Mouse (Mus musculus): ENCODE results near the gene Lin54. TPM values are rescaled to one million over a fixed set of nuclear protein-coding genes. Genes with fewer than 3 reads are reported as not detected.

The Lin54 gene
- polyA plus RNA-seq, 1 experiment from 2014 or later = 13.6 TPM

GRCm38 (mm10) chr5:100524921-100525320 lies 24.5 kb upstream of the Lin54 start:
- Histone ChIP-seq H3K27me3 (ENCODE audit: control insufficient read depth, insufficient read depth, low read depth, low read length) (no peaks in the 10 kb centered on the region), H3K9me3 (ENCODE audit: control insufficient read depth, low read length) (no peaks in the 10 kb centered on the region), H3K4me3 (ENCODE audit: low read length) (no peak overlapping the region), H3K4me2 (ENCODE audit: low read depth, low read length) (no peak overlapping the region), H3K4me1 (replicated peaks; ENCODE audit: control insufficient read depth, insufficient read depth, low read length) (peaks cover 14% of the 10 kb centered on the region), H3K27ac (ENCODE audit: low read length) (no peak overlapping the region), H3K36me3 (ENCODE audit: control insufficient read depth, insufficient read depth, low read length) (peaks cover 7% of the 10 kb centered on the region), H3K9ac (ENCODE audit: low read length) (no peak overlapping the region)
- ATAC-seq (ENCODE audit: low read depth) = no peak
- 88% methylated on average over 9 of the region's 9 CpGs for WGBS

GRCm38 (mm10) chr5:100523331-100523730 lies 22.9 kb upstream of the Lin54 start:
- Histone ChIP-seq H3K36me3 (ENCODE audit: control insufficient read depth, insufficient read depth, low read length) (no peaks in the 10 kb centered on the region), H3K27ac (ENCODE audit: low read length) (no peak overlapping the region), H3K9ac (ENCODE audit: low read length) (no peak overlapping the region), H3K27me3 (ENCODE audit: control insufficient read depth, insufficient read depth, low read depth, low read length) (no peaks in the 10 kb centered on the region), H3K4me1 (replicated peaks; ENCODE audit: control insufficient read depth, insufficient read depth, low read length) (peaks cover 22% of the 10 kb centered on the region), H3K4me2 (ENCODE audit: low read depth, low read length) (no peak overlapping the region), H3K9me3 (ENCODE audit: control insufficient read depth, low read length) (no peaks in the 10 kb centered on the region), H3K4me3 (ENCODE audit: low read length) (no peak overlapping the region)
- ATAC-seq (ENCODE audit: low read depth) = no peak
- 81% methylated on average over 1 of the region's 1 CpGs for WGBS

GRCm38 (mm10) chr5:100520223-100520622 lies 19.8 kb upstream of the Lin54 start:
- H3K4me3 ChIP-seq (ENCODE audit: low read length) = no peak overlapping the region
- no peak for ATAC-seq (ENCODE audit: low read depth)
- H3K9ac ChIP-seq (ENCODE audit: low read length) = no peak overlapping the region
- H3K4me1 ChIP-seq (replicated peaks; ENCODE audit: control insufficient read depth, insufficient read depth, low read length) = peaks cover 22% of the 10 kb centered on the region
- 77% methylated on average over 2 of the region's 2 CpGs for WGBS
- no peak overlapping the region for H3K4me2 ChIP-seq (ENCODE audit: low read depth, low read length)
- no peaks in the 10 kb centered on the region for H3K27me3 ChIP-seq (ENCODE audit: control insufficient read depth, insufficient read depth, low read depth, low read length)
- H3K27ac ChIP-seq (ENCODE audit: low read length) = no peak overlapping the region
- H3K9me3 ChIP-seq (ENCODE audit: control insufficient read depth, low read length) = no peaks in the 10 kb centered on the region
- H3K36me3 ChIP-seq (ENCODE audit: control insufficient read depth, insufficient read depth, low read length) = no peaks in the 10 kb centered on the region

GRCm38 (mm10) chr5:100519027-100519411 lies 18.6 kb upstream of the Lin54 start:
- peak overlapping the region; percentile 93 for H3K9ac ChIP-seq (ENCODE audit: low read length)
- ATAC-seq (ENCODE audit: low read depth) = no peak
- H3K27me3 ChIP-seq (ENCODE audit: control insufficient read depth, insufficient read depth, low read depth, low read length) = no peaks in the 10 kb centered on the region
- no peaks in the 10 kb centered on the region for H3K36me3 ChIP-seq (ENCODE audit: control insufficient read depth, insufficient read depth, low read length)
- WGBS = 4% methylated on average over 5 of the region's 5 CpGs
- H3K9me3 ChIP-seq (ENCODE audit: control insufficient read depth, low read length) = no peaks in the 10 kb centered on the region
- H3K4me2 ChIP-seq (ENCODE audit: low read depth, low read length) = peak overlapping the region; percentile 91
- peaks cover 18% of the 10 kb centered on the region for H3K4me1 ChIP-seq (replicated peaks; ENCODE audit: control insufficient read depth, insufficient read depth, low read length)
- H3K4me3 ChIP-seq (ENCODE audit: low read length) = peak overlapping the region; percentile 88
- peak overlapping the region; percentile 86; the same call in 1 of the 2 replicates for H3K27ac ChIP-seq (ENCODE audit: low read length)

GRCm38 (mm10) chr5:100518049-100519026 lies 17.9 kb upstream of the Lin54 start, which contains the start of gene Cops4:
TSS of gene Cops4 (plus strand) at chr5:100518309.
- H3K4me2 ChIP-seq (ENCODE audit: low read depth, low read length) = peak within 1 kb of the TSS; percentile 91
- peaks cover 18% of the 10 kb centered on the region for H3K4me1 ChIP-seq (replicated peaks; ENCODE audit: control insufficient read depth, insufficient read depth, low read length)
- peak within 1 kb of the TSS; percentile 88 for H3K4me3 ChIP-seq (ENCODE audit: low read length)
- peak within 1 kb of the TSS; percentile 86 for H3K27ac ChIP-seq (ENCODE audit: low read length)
- under 1% methylated on average over 64 of the region's 64 CpGs for WGBS
- H3K36me3 ChIP-seq (ENCODE audit: control insufficient read depth, insufficient read depth, low read length) = no peaks in the 10 kb centered on the region
- H3K27me3 ChIP-seq (ENCODE audit: control insufficient read depth, insufficient read depth, low read depth, low read length) = no peaks in the 10 kb centered on the region
- no peaks in the 10 kb centered on the region for H3K9me3 ChIP-seq (ENCODE audit: control insufficient read depth, low read length)
- ATAC-seq (ENCODE audit: low read depth) = peak; percentile 100
- H3K9ac ChIP-seq (ENCODE audit: low read length) = peak within 1 kb of the TSS; percentile 93

GRCm38 (mm10) chr5:100512576-100512975 lies 12.1 kb upstream of the Lin54 start:
- no peak overlapping the region for H3K4me3 ChIP-seq (ENCODE audit: low read length)
- H3K4me1 ChIP-seq (replicated peaks; ENCODE audit: control insufficient read depth, insufficient read depth, low read length) = 0 out of 2 replicates have a peak, but pooled peaks cover 2% of the 10 kb centered on the region
- H3K4me2 ChIP-seq (ENCODE audit: low read depth, low read length) = no peak overlapping the region
- no peak overlapping the region for H3K9ac ChIP-seq (ENCODE audit: low read length)
- H3K9me3 ChIP-seq (ENCODE audit: control insufficient read depth, low read length) = no peaks in the 10 kb centered on the region
- ATAC-seq (ENCODE audit: low read depth) = no peak
- no peak overlapping the region for H3K27ac ChIP-seq (ENCODE audit: low read length)
- H3K36me3 ChIP-seq (ENCODE audit: control insufficient read depth, insufficient read depth, low read length) = no peaks in the 10 kb centered on the region
- no peaks in the 10 kb centered on the region for H3K27me3 ChIP-seq (ENCODE audit: control insufficient read depth, insufficient read depth, low read depth, low read length)

- WGBS = 57% methylated on average over 11 of the region's 11 CpGs
- Histone ChIP-seq H3K27ac (ENCODE audit: low read length) (no peak overlapping the region), H3K4me2 (ENCODE audit: low read depth, low read length) (no peak overlapping the region)
Observed at GRCm38 (mm10) chr5:100509247-100509646, 8.8 kb upstream of the Lin54 start.

GRCm38 (mm10) chr5:100501267-100501666 lies 828 bp upstream of the Lin54 start:
- no peak overlapping the region for H3K4me3 ChIP-seq (ENCODE audit: low read length)
- no peaks in the 10 kb centered on the region for H3K36me3 ChIP-seq (ENCODE audit: control insufficient read depth, insufficient read depth, low read length)
- ATAC-seq (ENCODE audit: low read depth) = no peak
- peaks cover 11% of the 10 kb centered on the region for H3K4me1 ChIP-seq (replicated peaks; ENCODE audit: control insufficient read depth, insufficient read depth, low read length)
- H3K27ac ChIP-seq (ENCODE audit: low read length) = no peak overlapping the region
- no peak overlapping the region for H3K9ac ChIP-seq (ENCODE audit: low read length)
- 67% methylated on average over 4 of the region's 4 CpGs for WGBS
- peak overlapping the region; percentile 72; the same call in 1 of the 2 replicates for H3K4me2 ChIP-seq (ENCODE audit: low read depth, low read length)
- H3K9me3 ChIP-seq (ENCODE audit: control insufficient read depth, low read length) = no peaks in the 10 kb centered on the region
- no peaks in the 10 kb centered on the region for H3K27me3 ChIP-seq (ENCODE audit: control insufficient read depth, insufficient read depth, low read depth, low read length)

More at GRCm38 (mm10) chr5:100509247-100509646, 8.8 kb upstream of the Lin54 start:
- ATAC-seq (ENCODE audit: low read depth) = no peak
- Histone ChIP-seq H3K9me3 (ENCODE audit: control insufficient read depth, low read length) (no peaks in the 10 kb centered on the region), H3K4me1 (replicated peaks; ENCODE audit: control insufficient read depth, insufficient read depth, low read length) (no peaks in the 10 kb centered on the region), H3K27me3 (ENCODE audit: control insufficient read depth, insufficient read depth, low read depth, low read length) (no peaks in the 10 kb centered on the region), H3K36me3 (ENCODE audit: control insufficient read depth, insufficient read depth, low read length) (no peaks in the 10 kb centered on the region), H3K9ac (ENCODE audit: low read length) (no peak overlapping the region), H3K4me3 (ENCODE audit: low read length) (no peak overlapping the region)

GRCm38 (mm10) chr5:100499831-100500304 lies 571 bp downstream of the Lin54 start:
- under 1% methylated on average over 32 of the region's 41 CpGs for WGBS
- peak overlapping the region; percentile 68 for H3K9ac ChIP-seq (ENCODE audit: low read length)
- peak overlapping the region; percentile 95 for H3K4me2 ChIP-seq (ENCODE audit: low read depth, low read length)
- H3K27me3 ChIP-seq (ENCODE audit: control insufficient read depth, insufficient read depth, low read depth, low read length) = no peaks in the 10 kb centered on the region
- H3K27ac ChIP-seq (ENCODE audit: low read length) = peak overlapping the region; percentile 70
- H3K4me3 ChIP-seq (ENCODE audit: low read length) = peak overlapping the region; percentile 90
- peaks cover 11% of the 10 kb centered on the region for H3K4me1 ChIP-seq (replicated peaks; ENCODE audit: control insufficient read depth, insufficient read depth, low read length)
- H3K36me3 ChIP-seq (ENCODE audit: control insufficient read depth, insufficient read depth, low read length) = no peaks in the 10 kb centered on the region
- ATAC-seq (ENCODE audit: low read depth) = peak; percentile 24
- no peaks in the 10 kb centered on the region for H3K9me3 ChIP-seq (ENCODE audit: control insufficient read depth, low read length)
